Mouse (Mus musculus) regulatory T cell (primary cell): ENCODE data around the gene Gdpgp1.

Source experiments
- in situ Hi-C: fragments of 300-600 bp; cut with MboI, MseI; formaldehyde crosslinking; loops from one replicate; pipeline ENCODE4 v1.15.1; 2025; ENCODE audit warnings: high pct_unique_total_duplicates

Gene Gdpgp1

DNA sequence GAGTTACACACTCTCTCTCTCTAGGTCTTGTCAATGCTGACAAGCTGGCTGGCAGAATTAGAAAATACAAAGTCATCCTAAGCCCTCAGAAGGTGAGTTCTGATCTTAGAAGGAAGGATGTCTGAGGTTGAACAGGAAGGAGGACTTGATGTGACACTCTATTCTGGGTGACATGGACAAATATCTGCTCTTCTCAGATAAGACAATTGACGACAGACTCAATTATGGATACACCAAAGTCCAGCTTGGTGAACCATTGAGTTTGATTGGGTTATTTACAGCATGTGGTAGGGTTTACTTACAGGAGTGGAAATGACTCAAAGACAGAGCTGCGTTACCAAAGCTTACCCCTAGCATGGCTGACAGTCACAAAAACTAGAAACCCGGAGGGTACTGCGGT is 43.7 kb downstream of the Gdpgp1 start:
- in situ Hi-C loops: no loop called here

DNA sequence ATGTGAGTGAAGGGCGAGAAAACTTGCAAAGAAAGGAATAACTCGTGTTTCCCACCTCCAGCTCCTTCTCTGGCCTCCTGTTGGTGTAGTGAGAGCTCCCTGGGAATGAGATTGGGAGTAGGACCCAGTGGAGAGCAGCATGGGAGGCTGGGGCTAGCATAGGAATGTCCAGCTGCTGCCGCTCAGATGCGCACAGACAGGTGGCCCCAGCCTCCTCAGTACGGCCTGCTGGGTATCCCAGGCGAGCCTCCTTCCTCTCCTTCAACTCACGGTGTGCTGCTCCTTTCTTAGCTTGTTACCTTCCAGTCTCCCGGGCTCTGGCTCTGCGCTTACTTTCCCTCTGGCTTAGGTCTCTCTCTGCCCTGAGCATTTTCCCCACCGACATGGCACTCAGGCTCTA is 47.4 kb downstream of the Gdpgp1 start:
- in situ Hi-C loops: loop anchor here (10.0 kb wide), 1 partner anchor 1065 kb away; the partner anchor contains the start of gene Rps17

DNA sequence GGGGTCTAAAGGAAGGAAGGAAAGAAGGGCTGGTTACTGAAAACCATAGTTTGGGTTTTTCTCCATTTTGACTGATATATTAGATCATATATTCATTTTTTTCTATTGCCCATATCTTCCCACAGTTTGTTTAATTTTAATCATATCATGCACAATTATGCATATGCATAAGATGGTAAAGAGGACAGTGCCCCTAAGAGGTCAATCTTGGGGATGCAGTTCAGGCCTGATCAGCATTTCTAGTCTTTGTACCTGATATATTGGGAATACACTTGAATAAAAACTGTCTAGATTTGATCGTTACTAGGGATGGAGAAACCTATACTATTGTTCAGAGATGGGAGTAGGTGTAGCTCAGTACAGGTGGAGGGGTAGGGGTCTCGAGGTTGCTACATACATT is 48.3 kb downstream of the Gdpgp1 start:
- in situ Hi-C loops: loop anchor here (10.0 kb wide), 1 partner anchor 1064 kb away; the partner anchor contains the start of gene Rps17

DNA sequence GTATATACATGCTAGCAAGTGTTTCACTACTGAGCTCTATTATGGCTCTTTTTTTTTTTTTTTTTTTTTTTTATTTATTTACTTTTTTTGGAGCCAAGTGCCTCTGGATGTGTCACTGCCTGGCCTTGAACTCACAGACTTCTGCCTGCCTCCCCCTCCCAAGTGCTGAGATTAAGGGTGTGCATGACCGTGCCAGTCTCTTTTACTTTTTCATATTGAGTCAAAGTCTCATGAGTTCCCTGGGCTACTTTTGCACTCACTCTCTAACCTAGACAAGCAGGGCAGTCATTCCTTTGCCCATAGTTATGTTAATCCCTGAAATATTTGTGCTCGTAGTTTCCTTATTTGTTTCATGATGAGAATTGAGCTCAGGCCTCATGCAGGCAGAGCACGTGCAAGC is 49.0 kb downstream of the Gdpgp1 start:
- in situ Hi-C loops: loop anchor here (10.0 kb wide), 1 partner anchor 1063 kb away; the partner anchor contains the start of gene Rps17

DNA sequence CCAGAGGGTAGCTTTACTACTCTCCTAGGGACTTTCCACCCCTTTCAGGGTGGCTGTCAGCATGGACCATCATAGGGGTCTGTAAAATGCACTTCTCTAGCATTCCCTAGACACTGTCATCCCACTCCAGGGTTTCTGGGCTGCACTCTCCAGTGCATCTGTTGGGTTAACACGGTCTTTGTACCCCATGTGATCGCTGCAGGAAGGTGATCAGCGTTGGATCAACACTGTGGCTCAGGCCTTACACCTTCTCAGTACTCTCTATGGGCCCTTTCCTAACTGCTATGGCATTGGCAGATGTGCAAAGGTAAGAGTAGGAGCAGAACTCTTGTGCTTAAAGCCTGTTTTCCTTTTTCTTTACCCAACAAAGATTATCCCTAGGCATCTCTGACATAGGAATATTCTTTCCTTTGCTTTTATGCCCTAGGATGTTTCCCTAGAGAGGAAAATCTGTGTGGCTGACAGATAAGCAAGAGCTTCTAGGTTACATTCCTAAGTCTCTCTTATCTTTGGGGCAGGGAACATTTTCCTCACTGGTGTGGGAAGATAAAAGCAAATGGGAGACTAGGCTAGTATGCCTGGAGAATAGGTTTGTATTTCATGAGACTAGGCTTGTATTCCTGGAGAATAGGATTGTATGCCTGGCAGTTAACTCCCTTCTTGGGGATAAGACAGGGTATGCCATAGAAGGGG is 50.7 kb downstream of the Gdpgp1 start:
- in situ Hi-C loops: loop anchor here (10.0 kb wide), 1 partner anchor 1061 kb away; the partner anchor contains the start of gene Rps17

DNA sequence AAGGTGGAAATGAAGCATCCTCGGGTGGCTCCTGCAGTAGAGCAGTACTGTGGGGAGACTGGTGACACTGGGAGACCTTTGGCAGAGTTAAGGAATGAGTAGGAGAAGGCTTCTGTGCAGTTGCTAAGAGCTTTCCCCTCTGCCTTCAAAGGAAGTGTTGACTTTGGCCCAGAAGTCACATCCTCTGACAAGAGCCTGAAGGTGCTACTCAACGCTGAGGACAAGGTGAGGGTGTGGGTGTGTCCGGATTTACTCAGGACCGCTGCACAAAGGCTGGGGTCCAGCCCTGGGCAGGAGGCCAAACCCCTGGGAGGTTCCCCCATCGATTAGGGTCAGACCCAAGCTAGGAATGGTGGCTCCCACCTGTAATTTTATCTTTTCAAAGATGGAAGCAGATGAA is 51.7 kb downstream of the Gdpgp1 start:
- in situ Hi-C loops: loop anchor here (10.0 kb wide), 1 partner anchor 1060 kb away; the partner anchor contains the start of gene Rps17

DNA sequence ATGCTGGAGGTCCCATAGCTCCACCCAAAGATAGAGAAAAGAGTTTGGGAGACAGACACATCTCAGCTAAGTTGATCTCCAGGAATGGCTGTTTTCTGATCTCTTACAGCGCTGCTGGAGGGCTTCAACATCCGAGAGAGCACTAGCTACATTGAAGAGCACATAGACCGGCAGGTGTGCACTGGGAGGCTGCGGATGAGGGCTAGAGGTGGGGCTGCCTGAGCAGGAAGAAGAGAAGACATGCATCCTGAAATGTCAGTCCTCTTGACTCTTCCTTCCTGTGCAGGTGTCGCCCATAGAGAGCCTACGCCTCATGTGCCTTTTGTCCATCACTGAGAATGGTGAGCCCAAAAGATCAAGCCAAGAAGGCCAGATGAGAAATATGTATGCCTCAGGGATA is 53.1 kb downstream of the Gdpgp1 start:
- in situ Hi-C loops: loop anchor here (10.0 kb wide), 1 partner anchor 1059 kb away; the partner anchor contains the start of gene Rps17

DNA sequence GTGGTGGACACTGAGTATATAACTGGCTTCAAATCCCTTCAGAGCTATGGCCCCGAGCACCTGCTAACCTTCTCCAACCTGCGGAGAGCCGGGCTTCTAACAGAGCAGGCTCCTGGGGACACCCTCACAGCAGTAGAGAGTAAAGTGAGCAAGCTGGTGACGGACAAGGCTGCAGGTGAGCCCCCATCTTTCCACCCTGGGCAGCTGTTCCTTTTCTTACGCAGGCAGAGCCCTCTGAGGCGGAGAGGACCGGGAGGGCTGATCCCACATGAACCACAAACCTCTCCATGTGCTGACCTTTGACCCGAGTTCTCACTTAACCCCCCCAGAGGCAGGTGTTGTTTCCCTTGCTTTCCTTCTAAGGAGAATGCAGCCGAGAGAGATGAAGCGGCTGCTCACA is 55.1 kb downstream of the Gdpgp1 start:
- in situ Hi-C loops: loop anchor here (10.0 kb wide), 1 partner anchor 1057 kb away; the partner anchor contains the start of gene Rps17
